Mouse (Mus musculus) bone marrow, adult 2 months (tissue): ENCODE data around the gene Zfp131. TPM values are rescaled to one million over a fixed set of nuclear protein-coding genes. Genes with fewer than 3 reads are reported as not detected.

Experiments used
- H3K27ac ChIP-seq: fragments of 200-500 bp; 2 replicates; pipeline ENCODE4 v1.5.1; 2012; ENCODE audit warnings: low read depth, mild to moderate bottlenecking, control low read depth, inconsistent platforms, low read length; ENCODE audit not compliant: control insufficient read depth, poor library complexity, insufficient read depth
- H3K4me1 ChIP-seq: fragments of 200-500 bp; 2 replicates; pipeline ENCODE4 v1.6.1; 2011; ENCODE audit warnings: low read length; ENCODE audit not compliant: control insufficient read depth, insufficient read depth
- H3K4me3 ChIP-seq: fragments of 200-500 bp; replicated peaks from 2 replicates; pipeline ENCODE3; 2011; ENCODE audit warnings: mild to moderate bottlenecking, low read depth, low read length, control low read depth; ENCODE audit not compliant: control insufficient read depth
- CTCF ChIP-seq: fragments of 200-500 bp; IDR thresholded peaks from 2 replicates; pipeline ENCODE4 v1.5.1; 2011; ENCODE audit warnings: low read length, control low read depth; ENCODE audit not compliant: control insufficient read depth, insufficient read depth
- POLR2A ChIP-seq: fragments of 200-500 bp; IDR thresholded peaks from 2 replicates; pipeline ENCODE4 v1.6.1; 2011; ENCODE audit warnings: low read depth, mild to moderate bottlenecking, control low read depth, low read length, borderline replicate concordance; ENCODE audit not compliant: control insufficient read depth
- WGBS: fragments of 180-500 bp; shearing (Covaris S2); methylation state at CpG from one replicate; pipeline ENCODE4 v1.1.7; 2018; 5-methylcytosine and 5-hydroxymethylcytosine counted together
- polyA plus RNA-seq: library from polyadenylated mRNA; stranded (reverse); fragments of >200 nt; gene quantifications from 2 replicates; pipeline ENCODE4 v1.2.4, GENCODE M21; 2011; ENCODE audit warnings: low replicate concordance; ENCODE audit not compliant: missing spikeins, insufficient read depth, insufficient read length

Gene Zfp131
- polyA plus RNA-seq, 1 experiment, result 13.8 TPM

GRCm38 (mm10) chr13:119716105-119716504 is 74.6 kb downstream of the Zfp131 start:
- 78% methylated on average over 2 of the region's 2 CpGs for WGBS
- no peak overlapping the region for H3K4me3 ChIP-seq
- no peaks in the 10 kb centered on the region; the same call in 1 of the 2 replicates for H3K4me1 ChIP-seq
- no peak for TF ChIP-seq CTCF
- TF ChIP-seq POLR2A, result no peak
- no peak overlapping the region for H3K27ac ChIP-seq

Other genes starting within 250 kb of the Zfp131 start
- gene Ccl28, start 167.1 kb downstream of the Zfp131 start, polyA plus RNA-seq, result not detected in 2 replicates
- gene Hmgcs1, start 100.5 kb downstream of the Zfp131 start, polyA plus RNA-seq, result 6.7 and 14.8 TPM in 2 replicates
- 0.18 and 0.37 TPM in 2 replicates for gene Nim1k, start 35.0 kb downstream of the Zfp131 start, polyA plus RNA-seq
- not detected in 2 replicates for gene AF067063, start 39.3 kb upstream of the Zfp131 start, polyA plus RNA-seq
- not detected in 2 replicates for gene D13Ertd608e, start 45.1 kb upstream of the Zfp131 start, polyA plus RNA-seq
- gene Tcstv1, start 103.9 kb upstream of the Zfp131 start, polyA plus RNA-seq, result not detected in 2 replicates
- not detected in 2 replicates for gene Gm21761, start 138.4 kb upstream of the Zfp131 start, polyA plus RNA-seq
- gene B020031M17Rik, start 159.9 kb upstream of the Zfp131 start, polyA plus RNA-seq, result not detected in 2 replicates
- not detected in 2 replicates for gene Gm36079, start 236.1 kb upstream of the Zfp131 start, polyA plus RNA-seq